Mouse (Mus musculus): Measurements from ENCODE around the gene Hexa. TPM values are rescaled to one million over a fixed set of nuclear protein-coding genes. Genes with fewer than 3 reads are reported as not detected.

The Hexa gene
- polyA plus RNA-seq, 1 experiment from 2014 or later: 135 TPM

DNA sequence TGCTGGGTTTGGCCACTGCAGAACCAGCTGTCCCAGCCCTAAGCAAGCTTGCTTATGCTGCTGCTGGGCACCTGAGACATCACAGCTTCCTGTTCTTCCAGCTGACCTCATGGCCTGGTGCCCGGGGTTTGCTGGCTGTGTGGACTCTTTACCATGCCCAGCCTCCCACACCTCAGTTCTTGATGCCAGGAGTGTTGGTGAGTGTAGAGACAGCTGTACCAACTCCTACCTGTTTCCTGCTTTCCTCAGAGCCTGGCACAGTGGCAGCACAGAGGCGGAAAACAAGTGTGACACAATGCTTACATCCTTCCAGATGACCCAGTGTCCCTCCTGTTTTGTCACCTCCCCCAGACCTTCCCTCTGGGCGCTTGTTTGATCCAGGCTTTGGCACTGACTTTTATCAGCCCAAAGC, 12.3 kb downstream of the Hexa start:
- no peak for ATAC-seq
- no peak for DNase-seq (ENCODE audit: low read depth, low spot score)
- in situ Hi-C loops (cut with MboI; ENCODE audit: low pct_unique_long_range_greater_than_20kb): loop anchor here (25.0 kb wide), 1 partner anchor 539 kb away; no protein-coding TSS in a partner anchor
- no peak for TF ChIP-seq CTCF (IDR thresholded peaks at IDR 0.05)
- no peaks in the 10 kb centered on the region for H3K27me3 ChIP-seq
- ChIA-PET POLR2A (no interaction called here), CTCF (no interaction called here)

DNA sequence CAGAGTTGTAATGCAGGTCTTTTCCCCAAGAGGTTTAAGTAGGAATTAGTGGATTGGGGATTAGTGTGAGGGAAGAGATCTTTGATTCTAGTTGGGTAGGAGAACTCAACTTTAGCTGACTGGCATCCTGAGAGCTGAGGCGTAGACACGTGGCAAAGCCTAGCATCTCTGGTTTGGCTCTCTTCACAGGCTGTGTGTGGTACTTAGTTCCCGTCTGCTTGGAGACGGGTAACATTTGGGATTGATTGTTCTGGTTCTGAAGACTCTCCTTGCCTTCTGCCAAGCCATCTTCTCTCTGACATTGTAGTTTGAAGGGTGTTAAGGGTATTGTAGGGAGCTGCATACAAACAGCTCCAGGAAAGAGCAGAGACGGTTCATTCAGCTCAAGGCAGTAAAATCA, 13.3 kb downstream of the Hexa start:
- ATAC-seq: no peak
- ChIA-PET POLR2A (no interaction called here), CTCF (interaction anchor here (1.5 kb wide), 1 partner anchor 70 kb away, joined by 3 read pairs; no protein-coding TSS in a partner anchor)
- in situ Hi-C loops (cut with MboI; ENCODE audit: low pct_unique_long_range_greater_than_20kb): loop anchor here (25.0 kb wide), 1 partner anchor 540 kb away; no protein-coding TSS in a partner anchor
- H3K27me3 ChIP-seq: no peaks in the 10 kb centered on the region
- DNase-seq (ENCODE audit: low read depth, low spot score): no peak
- TF ChIP-seq CTCF (IDR thresholded peaks at IDR 0.05): no peak

GRCm38 (mm10) chr9:59553719-59554118, 14.4 kb downstream of the Hexa start:
- POLR2A ChIA-PET: interaction anchor here (0.9 kb wide), 1 partner anchor 13 kb away, joined by 3 read pairs; no protein-coding TSS in a partner anchor
- DNase-seq (ENCODE audit: low read depth, low spot score): no peak
- no peaks in the 10 kb centered on the region for H3K27me3 ChIP-seq
- TF ChIP-seq CTCF (IDR thresholded peaks at IDR 0.05): no peak
- CTCF ChIA-PET: interaction anchor here (1.5 kb wide), 1 partner anchor 71 kb away, joined by 3 read pairs; no protein-coding TSS in a partner anchor
- no peak for ATAC-seq
- in situ Hi-C loops (cut with MboI; ENCODE audit: low pct_unique_long_range_greater_than_20kb): loop anchor here (25.0 kb wide), 1 partner anchor 541 kb away; no protein-coding TSS in a partner anchor

DNA sequence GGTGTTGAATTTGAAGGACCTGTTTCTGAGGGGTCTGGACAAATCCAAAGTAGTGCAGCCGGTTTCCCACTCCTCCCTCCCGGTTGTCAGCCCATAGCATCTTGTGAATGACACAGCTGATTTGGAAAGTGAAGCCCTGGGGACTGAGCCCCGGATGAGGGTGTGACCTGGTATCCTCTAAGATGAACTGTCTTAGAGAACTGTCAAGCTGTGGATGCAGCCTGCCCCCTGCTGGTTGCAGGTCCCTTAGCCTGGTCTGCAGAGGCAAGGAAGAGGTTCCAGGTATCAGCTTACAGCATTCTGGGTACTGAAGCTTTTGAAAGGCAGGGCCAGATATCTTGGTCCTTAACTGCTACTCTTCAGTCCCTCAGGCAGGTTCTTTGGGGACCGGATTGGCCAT, 26.3 kb downstream of the Hexa start:
- H3K27me3 ChIP-seq: peaks cover 4% of the 10 kb centered on the region
- POLR2A ChIA-PET: interaction anchor here (0.8 kb wide), 1 partner anchor 154 kb away, joined by 4 read pairs; no protein-coding TSS in a partner anchor
- CTCF ChIA-PET: interaction anchor here (1.2 to 1.5 kb wide), 3 partner anchors 20 to 226 kb away, joined by 3 to 4 read pairs (median 3); partner anchors contain the start of genes Hexa and Tmem202
- ATAC-seq: no peak
- no peak for DNase-seq (ENCODE audit: low read depth, low spot score)
- TF ChIP-seq CTCF (IDR thresholded peaks at IDR 0.05): peak; percentile 93
- in situ Hi-C loops (cut with MboI; ENCODE audit: low pct_unique_long_range_greater_than_20kb): loop anchor here (5.0 to 25.0 kb wide), 2 partner anchors 223 to 553 kb away; no protein-coding TSS in a partner anchor

- no peak for DNase-seq (ENCODE audit: low read depth, low spot score)
- in situ Hi-C loops (cut with MboI; ENCODE audit: low pct_unique_long_range_greater_than_20kb): loop anchor here (5.0 to 25.0 kb wide), 2 partner anchors 225 to 555 kb away; no protein-coding TSS in a partner anchor
- POLR2A ChIA-PET: no interaction called here
- no peak for ATAC-seq
- peaks cover 10% of the 10 kb centered on the region for H3K27me3 ChIP-seq
- CTCF ChIA-PET: no interaction called here
- TF ChIP-seq CTCF (IDR thresholded peaks at IDR 0.05): peak; percentile 58
Observed at GRCm38 (mm10) chr9:59567111-59567510, 27.8 kb downstream of the Hexa start.

- in situ Hi-C loops (cut with MboI; ENCODE audit: low pct_unique_long_range_greater_than_20kb): loop anchor here (25.0 kb wide), 1 partner anchor 560 kb away; no protein-coding TSS in a partner anchor
- TF ChIP-seq CTCF (IDR thresholded peaks at IDR 0.05): no peak
- ATAC-seq: no peak
- ChIA-PET CTCF (no interaction called here), POLR2A (no interaction called here)
- H3K27me3 ChIP-seq: peaks cover 29% of the 10 kb centered on the region
- DNase-seq (ENCODE audit: low read depth, low spot score): no peak
Observed at GRCm38 (mm10) chr9:59571852-59572251, 32.5 kb downstream of the Hexa start.

DNA sequence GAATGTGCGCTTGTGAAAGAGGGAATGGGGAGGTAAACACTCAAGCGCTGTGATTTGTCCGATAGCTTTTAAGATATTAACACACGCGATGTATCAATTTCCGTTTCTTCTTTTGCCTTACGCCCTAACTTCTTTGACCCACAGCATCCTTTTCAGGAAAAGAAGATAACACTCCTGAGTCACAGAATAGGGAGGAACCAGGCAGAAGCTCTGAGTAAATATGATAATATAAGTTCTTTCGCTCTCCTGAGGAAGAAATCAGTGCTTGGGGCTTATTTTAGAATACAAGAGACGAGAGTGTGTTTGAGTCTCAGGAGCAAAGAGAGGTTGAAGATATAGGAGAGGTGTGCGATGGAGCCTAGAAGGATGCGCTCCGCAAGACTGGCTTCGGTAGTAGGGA, 38.1 kb downstream of the Hexa start:
- no peak for TF ChIP-seq CTCF (IDR thresholded peaks at IDR 0.05)
- in situ Hi-C loops (cut with MboI; ENCODE audit: low pct_unique_long_range_greater_than_20kb): no loop called here
- ATAC-seq: no peak
- CTCF ChIA-PET: no interaction called here
- peaks cover 48% of the 10 kb centered on the region for H3K27me3 ChIP-seq
- DNase-seq (ENCODE audit: low read depth, low spot score): no peak
- POLR2A ChIA-PET: no interaction called here

DNA sequence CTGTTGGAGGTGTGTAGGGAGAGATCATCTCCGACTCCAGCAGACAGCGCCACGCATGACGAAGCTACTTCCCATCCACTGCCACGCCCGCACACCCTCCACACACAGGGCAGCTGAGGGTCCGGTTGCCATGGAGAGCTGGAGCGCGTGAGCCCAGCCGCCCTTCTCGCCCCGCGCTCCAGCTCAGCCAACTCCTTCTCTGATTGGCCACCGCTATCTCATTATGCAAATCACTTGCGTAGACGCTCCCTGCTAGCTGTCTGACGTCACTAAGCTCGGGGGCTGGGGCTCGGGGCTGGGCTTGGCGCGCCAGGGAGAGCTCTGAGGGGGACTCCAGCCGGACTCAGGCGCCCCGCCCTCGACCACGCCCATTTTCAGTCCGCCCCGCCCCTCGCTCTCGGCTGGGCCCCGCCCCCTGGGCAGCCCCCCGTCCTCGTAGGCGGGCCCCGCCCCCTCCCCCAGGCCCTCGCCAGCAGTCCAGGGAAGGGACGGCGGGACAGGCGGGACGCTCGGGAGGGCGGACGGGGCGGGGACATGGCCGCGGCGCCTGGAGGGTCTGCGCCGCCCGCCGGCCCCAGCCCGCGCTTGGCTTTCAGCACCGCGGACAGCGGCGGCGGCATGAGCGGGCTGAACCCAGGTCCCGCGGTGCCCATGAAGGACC, 38.6 kb downstream of the Hexa start, which contains the start of gene Celf6:
Celf6 (plus strand) TSS at position 74 of the 661 bp plus-strand sequence.
- ChIA-PET POLR2A (no interaction called here), CTCF (no interaction called here)
- DNase-seq (ENCODE audit: low read depth, low spot score): peak; percentile 49
- TF ChIP-seq CTCF (IDR thresholded peaks at IDR 0.05): no peak
- peaks cover 54% of the 10 kb centered on the region for H3K27me3 ChIP-seq
- ATAC-seq: peak; percentile 69
- in situ Hi-C loops (cut with MboI; ENCODE audit: low pct_unique_long_range_greater_than_20kb): no loop called here

DNA sequence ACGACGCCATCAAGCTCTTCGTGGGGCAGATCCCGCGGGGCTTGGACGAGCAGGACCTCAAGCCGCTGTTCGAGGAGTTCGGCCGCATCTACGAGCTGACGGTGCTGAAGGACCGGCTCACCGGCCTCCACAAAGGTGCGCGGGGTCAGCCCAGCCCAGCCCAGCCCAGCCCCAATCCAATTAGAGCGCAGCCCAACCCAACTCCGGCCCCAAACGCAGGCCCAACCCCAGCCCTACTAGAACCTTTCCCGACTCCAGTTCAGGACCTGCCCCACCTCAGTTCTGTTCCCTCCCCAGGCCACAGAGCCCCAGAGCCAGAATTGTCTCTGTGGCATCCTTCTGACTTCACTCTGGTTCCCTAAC, 39.1 kb downstream of the Hexa start:
- ATAC-seq (no peak), DNase-seq (ENCODE audit: low read depth, low spot score) (no peak)
- TF ChIP-seq CTCF (IDR thresholded peaks at IDR 0.05): no peak
- in situ Hi-C loops (cut with MboI; ENCODE audit: low pct_unique_long_range_greater_than_20kb): no loop called here
- CTCF ChIA-PET: no interaction called here
- H3K27me3 ChIP-seq: peaks cover 59% of the 10 kb centered on the region
- POLR2A ChIA-PET: no interaction called here

- ChIA-PET POLR2A (no interaction called here), CTCF (interaction anchor here (0.8 to 2.3 kb wide), 10 partner anchors 8 to 262 kb away, joined by 3 to 7 read pairs (median 4); no protein-coding TSS in a partner anchor)
- TF ChIP-seq CTCF (IDR thresholded peaks at IDR 0.05): peak; percentile 92
- DNase-seq (ENCODE audit: low read depth, low spot score) (no peak), ATAC-seq (no peak)
- in situ Hi-C loops (cut with MboI; ENCODE audit: low pct_unique_long_range_greater_than_20kb): no loop called here
- H3K27me3 ChIP-seq: peaks cover 68% of the 10 kb centered on the region
Observed at GRCm38 (mm10) chr9:59584871-59585308, 45.5 kb downstream of the Hexa start.

GRCm38 (mm10) chr9:59588252-59588651, 48.9 kb downstream of the Hexa start:
- peaks cover 51% of the 10 kb centered on the region for H3K27me3 ChIP-seq
- ATAC-seq: no peak
- no peak for TF ChIP-seq CTCF (IDR thresholded peaks at IDR 0.05)
- in situ Hi-C loops (cut with MboI; ENCODE audit: low pct_unique_long_range_greater_than_20kb): no loop called here
- POLR2A ChIA-PET: no interaction called here
- CTCF ChIA-PET: interaction anchor here (1.8 kb wide), 1 partner anchor 17 kb away, joined by 5 read pairs; no protein-coding TSS in a partner anchor
- no peak for DNase-seq (ENCODE audit: low read depth, low spot score)
